Mouse (Mus musculus) adipose tissue, adult 10 weeks (tissue): ENCODE measurements around the gene Micu1. TPM values are rescaled to one million over a fixed set of nuclear protein-coding genes. Genes with fewer than 3 reads are reported as not detected.

Source experiments
- polyA plus RNA-seq: library from polyadenylated mRNA; stranded (reverse); fragments of 350-450 nt; fragmentation: Illumina TruSeq; extraction: RNeasy Lipid Tissue Mini Kit (QIAGEN cat#74804); gene quantifications from one replicate; pipeline ENCODE4 v1.2.3, GENCODE M21; 2014; ENCODE audit warnings: low read depth, low replicate concordance

Micu1 gene
- 32.7 TPM for polyA plus RNA-seq

GRCm38 (mm10) chr10:59702207-59703032 is at the start of gene Micu1:
Gene Micu1 (plus strand): TSS chr10:59702477.

GRCm38 (mm10) chr10:59879255-59880028 is 177.2 kb downstream of the Micu1 start, which contains the start of gene Dnajb12:
Gene Dnajb12 (plus strand): TSS chr10:59879556.

Other genes starting within 250 kb of the Micu1 start
- not detected for gene Gm10322, start 86.4 kb upstream of the Micu1 start, polyA plus RNA-seq
- gene Mcu, start 85.8 kb upstream of the Micu1 start, polyA plus RNA-seq: 7.8 TPM
- gene Dnajb12, start 177.1 kb downstream of the Micu1 start, polyA plus RNA-seq: 33.8 TPM
- gene Ddit4, start 249.4 kb downstream of the Micu1 start, polyA plus RNA-seq: 87.2 TPM